Mouse (Mus musculus): Measurements from ENCODE around the gene Mpc1. TPM values are rescaled to one million over a fixed set of nuclear protein-coding genes. Genes with fewer than 3 reads are reported as not detected.
A peak's percentile ranks its signal among the peaks of the same experiment; 100 is the strongest.

Mpc1 gene
- total and polyA plus RNA-seq, 3 experiments, result 66.7 to 232 (median 77.4) TPM

DNA sequence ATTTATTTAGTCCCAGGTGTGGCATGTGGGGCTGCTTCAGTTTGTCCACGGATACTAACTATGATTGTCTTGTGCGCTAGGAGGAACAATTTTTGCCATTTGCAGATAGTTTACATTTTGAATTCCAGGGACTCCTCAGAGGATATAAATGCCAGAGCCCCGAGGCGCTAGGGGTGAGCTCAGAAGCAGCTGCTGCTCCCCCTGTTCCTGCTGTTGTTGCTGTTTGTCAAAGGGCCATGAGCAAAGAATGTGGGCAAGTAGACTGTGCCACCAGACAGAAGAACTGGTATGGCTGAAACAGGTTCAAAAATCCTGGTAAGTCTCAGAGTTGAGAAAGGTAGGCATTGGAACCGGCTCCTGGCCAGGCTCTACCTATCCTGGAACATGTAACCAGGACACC is 21.0 kb downstream of the Mpc1 start:
- in situ Hi-C loops (cut with MboI; ENCODE audit: low pct_ligation_motif_present, low pct_unique_long_range_greater_than_20kb, low sequenced_read_pairs), result loop anchor here (10.0 kb wide), 1 partner anchor 109 kb away; no protein-coding TSS in a partner anchor
- H3K4me3 ChIP-seq (replicated peaks in 1 of 3; ENCODE audit: low read depth in 2 of 3, low read length in 2 of 3, poor library complexity in 1 of 3), result no peak overlapping the region
- H3K9ac ChIP-seq (ENCODE audit: insufficient read depth, low read depth), result no peak overlapping the region
- dilution Hi-C loops (cut with MboI; ENCODE audit: extremely low pct_ligation_motif_present, extremely low pct_unique_long_range_greater_than_20kb, low sequenced_read_pairs), result no loop called here
- no peak overlapping the region for H3K27ac ChIP-seq (ENCODE audit: insufficient read depth, low read depth)
- H3K79me2 ChIP-seq (replicated peaks; ENCODE audit: control insufficient read depth, extremely low read depth, insufficient read depth, poor library complexity, severe bottlenecking), result no peaks in the 10 kb centered on the region
- peaks cover 0 to 14% of the 10 kb centered on the region in 2 experiments for H3K36me3 ChIP-seq (replicated peaks in 1 of 2; ENCODE audit: control insufficient read depth in 1 of 2, insufficient read depth in 1 of 2, low read length in 1 of 2)
- no peaks in the 10 kb centered on the region for H3K27me3 ChIP-seq (replicated peaks)
- no peak for DNase-seq (ENCODE audit: extremely low read depth)
- H3K4me1 ChIP-seq (ENCODE audit: control insufficient read depth in 1 of 2, insufficient read depth in 2 of 2), result peaks cover 8 to 48% of the 10 kb centered on the region in 2 experiments; a peak in 3 of 4 replicates
- TF ChIP-seq BHLHE40 (IDR thresholded peaks at IDR 0.05; ENCODE audit: low read depth, low read length) (no peak), HCFC1 (IDR thresholded peaks at IDR 0.05; ENCODE audit: low read depth, low read length) (no peak), E2F4 (IDR thresholded peaks at IDR 0.05; ENCODE audit: insufficient replicate concordance, low read depth, low read length) (no peak), ZC3H11A (IDR thresholded peaks at IDR 0.05; ENCODE audit: low read depth, low read length) (no peak), CTCF (conservative IDR thresholded peaks at IDR 0.05 in 1 of 2, IDR thresholded peaks at IDR 0.05 in 1 of 2; ENCODE audit: low read depth in 2 of 2, low read length in 2 of 2) (no peak), UBTF (IDR thresholded peaks at IDR 0.05; ENCODE audit: low read depth, low read length) (no peak), MAZ (IDR thresholded peaks at IDR 0.05; ENCODE audit: low read depth, low read length) (no peak), SMC3 (IDR thresholded peaks at IDR 0.05; ENCODE audit: low read depth, low read length) (no peak), PAX5 (IDR thresholded peaks at IDR 0.05; ENCODE audit: low read length) (no peak), ZMIZ1 (IDR thresholded peaks at IDR 0.05; ENCODE audit: low read depth, low read length) (no peak)
- no peak overlapping the region for H3K4me2 ChIP-seq (ENCODE audit: insufficient read depth, low read depth, poor library complexity, severe bottlenecking)
- H3K9me3 ChIP-seq (replicated peaks; ENCODE audit: low read length), result no peaks in the 10 kb centered on the region

DNA sequence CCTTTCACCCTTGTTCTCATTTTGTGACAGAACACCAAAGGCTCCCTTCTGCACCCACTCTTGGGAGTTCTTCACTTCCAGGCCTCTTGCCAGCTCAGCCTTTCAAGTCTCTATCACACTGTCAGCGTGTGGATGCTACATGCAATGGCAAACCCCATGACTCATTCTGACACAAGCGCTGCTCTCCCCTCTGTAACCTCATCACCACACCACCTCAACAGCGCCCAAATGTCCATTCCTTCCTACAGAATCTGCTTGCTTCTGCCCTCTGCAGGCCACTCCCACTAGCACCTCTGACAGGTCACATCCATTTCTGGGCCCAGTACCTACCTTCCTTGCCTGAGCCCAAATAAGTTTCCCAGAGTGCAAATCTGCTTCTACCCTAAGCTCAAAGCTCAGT is 23.1 kb downstream of the Mpc1 start:
- dilution Hi-C loops (cut with MboI; ENCODE audit: extremely low pct_ligation_motif_present, extremely low pct_unique_long_range_greater_than_20kb, low sequenced_read_pairs) (no loop called here), in situ Hi-C loops (cut with MboI; ENCODE audit: low pct_ligation_motif_present, low pct_unique_long_range_greater_than_20kb, low sequenced_read_pairs) (loop anchor here (10.0 kb wide), 1 partner anchor 111 kb away; no protein-coding TSS in a partner anchor)
- Histone ChIP-seq H3K4me3 (replicated peaks in 1 of 3; ENCODE audit: low read depth in 2 of 3, low read length in 2 of 3, poor library complexity in 1 of 3) (no peak overlapping the region), H3K79me2 (replicated peaks; ENCODE audit: control insufficient read depth, extremely low read depth, insufficient read depth, poor library complexity, severe bottlenecking) (no peaks in the 10 kb centered on the region), H3K9ac (ENCODE audit: insufficient read depth, low read depth) (no peak overlapping the region), H3K27ac (ENCODE audit: insufficient read depth, low read depth) (0 out of 2 replicates have a peak overlapping the region, but pooled peaks have one; percentile 46), H3K4me1 (ENCODE audit: control insufficient read depth in 1 of 2, insufficient read depth in 2 of 2) (peaks cover 8 to 44% of the 10 kb centered on the region in 2 experiments; a peak in 3 of 4 replicates), H3K4me2 (ENCODE audit: insufficient read depth, low read depth, poor library complexity, severe bottlenecking) (no peak overlapping the region), H3K9me3 (replicated peaks; ENCODE audit: low read length) (no peaks in the 10 kb centered on the region), H3K36me3 (replicated peaks in 1 of 2; ENCODE audit: control insufficient read depth in 1 of 2, insufficient read depth in 1 of 2, low read length in 1 of 2) (no peaks in the 10 kb centered on the region), H3K27me3 (replicated peaks) (no peaks in the 10 kb centered on the region)
- TF ChIP-seq HCFC1 (IDR thresholded peaks at IDR 0.05; ENCODE audit: low read depth, low read length), result peak; percentile 31; the same call in 1 of the 2 replicates
- peak; percentile 96 for TF ChIP-seq IRF4 (IDR thresholded peaks at IDR 0.05; ENCODE audit: low read depth, low read length)
- TF ChIP-seq MEF2A (IDR thresholded peaks at IDR 0.05; ENCODE audit: borderline replicate concordance, low read depth, low read length), result peak; percentile 74
- TF ChIP-seq KAT2A (IDR thresholded peaks at IDR 0.05; ENCODE audit: insufficient replicate concordance, low read length), result no peak
- TF ChIP-seq ETS1 (conservative IDR thresholded peaks at IDR 0.05; ENCODE audit: low read depth, low read length), result peak; percentile 71
- TF ChIP-seq SMC3 (IDR thresholded peaks at IDR 0.05; ENCODE audit: low read depth, low read length), result peak; percentile 85
- 0 out of 2 replicates have a peak, but pooled peaks have one; percentile 41 for TF ChIP-seq RCOR1 (conservative IDR thresholded peaks at IDR 0.05; ENCODE audit: low read depth, low read length)
- peak; percentile 75 for TF ChIP-seq EP300 (IDR thresholded peaks at IDR 0.05; ENCODE audit: low read length)
- TF ChIP-seq ZKSCAN1 (IDR thresholded peaks at IDR 0.05; ENCODE audit: borderline replicate concordance, low read depth, low read length), result no peak
- 0 out of 2 replicates have a peak, but pooled peaks have one; percentile 55 for TF ChIP-seq MAZ (IDR thresholded peaks at IDR 0.05; ENCODE audit: low read depth, low read length)
- no peak for TF ChIP-seq ZC3H11A (IDR thresholded peaks at IDR 0.05; ENCODE audit: low read depth, low read length)
- TF ChIP-seq MXI1 (IDR thresholded peaks at IDR 0.05; ENCODE audit: low read depth, low read length), result peak; percentile 74
- no peak for TF ChIP-seq PAX5 (IDR thresholded peaks at IDR 0.05; ENCODE audit: low read length)
- TF ChIP-seq TCF12 (IDR thresholded peaks at IDR 0.05; ENCODE audit: low read depth, low read length), result peak; percentile 44; the same call in 1 of the 2 replicates
- peak; percentile 72 for TF ChIP-seq JUN (IDR thresholded peaks at IDR 0.05; ENCODE audit: insufficient read depth, low read depth, low read length)
- peak; percentile 80 for TF ChIP-seq JUND (conservative IDR thresholded peaks at IDR 0.05; ENCODE audit: low read depth, low read length)
- TF ChIP-seq NELFE (IDR thresholded peaks at IDR 0.05; ENCODE audit: low read depth, low read length), result peak; percentile 19; the same call in 1 of the 2 replicates
- TF ChIP-seq USF1 (IDR thresholded peaks at IDR 0.05; ENCODE audit: low read depth, low read length), result no peak
- peak; percentile 71 for TF ChIP-seq BHLHE40 (IDR thresholded peaks at IDR 0.05; ENCODE audit: low read depth, low read length)
- TF ChIP-seq ELF1 (IDR thresholded peaks at IDR 0.05; ENCODE audit: low read depth, low read length), result 0 out of 2 replicates have a peak, but pooled peaks have one; percentile 21
- peak; percentile 59; the same call in 1 of the 2 replicates for TF ChIP-seq MYC (IDR thresholded peaks at IDR 0.05; ENCODE audit: low read depth, low read length)
- no peak for TF ChIP-seq E2F4 (IDR thresholded peaks at IDR 0.05; ENCODE audit: insufficient replicate concordance, low read depth, low read length)
- TF ChIP-seq MAX (IDR thresholded peaks at IDR 0.05; ENCODE audit: low read length), result peak; percentile 54
- TF ChIP-seq RAD21 (IDR thresholded peaks at IDR 0.05; ENCODE audit: low read depth, low read length), result peak; percentile 62
- no peak for TF ChIP-seq MAFK (IDR thresholded peaks at IDR 0.05; ENCODE audit: insufficient replicate concordance, low read length)
- TF ChIP-seq CTCF (conservative IDR thresholded peaks at IDR 0.05 in 1 of 2, IDR thresholded peaks at IDR 0.05 in 1 of 2; ENCODE audit: low read depth in 2 of 2, low read length in 2 of 2), result peak; percentile 25 to 85; a peak in 2 of 4 replicates
- DNase-seq (ENCODE audit: extremely low read depth), result peak; percentile 87

All from CH12.LX (cell line).